Mouse (Mus musculus): Measurements from ENCODE around the gene Rhbdf2. TPM values are rescaled to one million over a fixed set of nuclear protein-coding genes. Genes with fewer than 3 reads are reported as not detected.
"Not testable (repeated sequence)": the region's sequence is repeated elsewhere in the genome, so short reads cannot be mapped to it uniquely, and the experiment has no call there.

Gene Rhbdf2
- 4.4 and 8.2 TPM in 2 replicates for polyA plus RNA-seq (2012; ENCODE audit: insufficient read depth, insufficient read length, missing spikeins)

DNA sequence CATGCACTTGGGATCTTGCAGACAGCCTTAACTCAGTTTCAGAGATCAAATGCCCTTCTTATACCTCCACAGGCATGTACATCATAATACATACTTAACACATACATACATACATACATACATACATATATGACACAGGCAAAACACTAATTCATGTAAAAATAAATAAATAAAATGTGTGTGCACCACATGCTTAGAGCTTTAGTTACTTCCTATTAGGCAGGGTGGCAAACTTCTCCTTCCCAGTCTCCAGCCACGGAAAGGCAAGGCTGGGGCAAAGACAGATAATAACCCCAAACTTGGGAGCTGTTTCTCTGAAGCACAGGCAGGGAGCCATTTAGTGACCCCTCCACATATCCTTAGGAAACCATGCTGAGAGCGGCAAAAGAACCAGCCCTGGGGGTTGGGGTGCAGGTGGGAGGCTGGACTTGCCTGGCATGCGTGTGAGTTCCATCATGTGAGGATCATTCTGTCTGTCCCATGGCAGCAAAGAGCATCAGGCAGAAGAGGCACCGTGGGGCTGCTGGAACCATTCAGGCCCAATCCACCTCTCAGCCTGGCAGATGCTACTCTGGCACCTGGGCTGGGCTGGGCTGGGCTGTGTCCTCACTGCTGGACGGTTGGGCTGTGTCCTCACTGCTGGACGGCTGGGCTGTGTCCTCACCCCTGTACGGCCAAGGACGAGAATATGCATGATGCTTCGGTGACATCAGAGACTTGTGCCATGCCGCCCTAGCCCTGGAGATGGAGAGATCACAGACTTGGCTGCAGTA lies at the start of gene Rhbdf2:
Rhbdf2 (minus strand) TSS at position 721 of the 773 bp plus-strand sequence.
- H3K4me3 ChIP-seq (ENCODE audit: insufficient read depth, low read depth, low read length), result no peak within 1 kb of the TSS
- H3K4me1 ChIP-seq (ENCODE audit: control insufficient read depth, insufficient read depth, insufficient read length, low read length), result peaks cover 19% of the 10 kb centered on the region
- H3K27ac ChIP-seq (replicated peaks; ENCODE audit: low read depth, low read length), result no peak within 1 kb of the TSS

DNA sequence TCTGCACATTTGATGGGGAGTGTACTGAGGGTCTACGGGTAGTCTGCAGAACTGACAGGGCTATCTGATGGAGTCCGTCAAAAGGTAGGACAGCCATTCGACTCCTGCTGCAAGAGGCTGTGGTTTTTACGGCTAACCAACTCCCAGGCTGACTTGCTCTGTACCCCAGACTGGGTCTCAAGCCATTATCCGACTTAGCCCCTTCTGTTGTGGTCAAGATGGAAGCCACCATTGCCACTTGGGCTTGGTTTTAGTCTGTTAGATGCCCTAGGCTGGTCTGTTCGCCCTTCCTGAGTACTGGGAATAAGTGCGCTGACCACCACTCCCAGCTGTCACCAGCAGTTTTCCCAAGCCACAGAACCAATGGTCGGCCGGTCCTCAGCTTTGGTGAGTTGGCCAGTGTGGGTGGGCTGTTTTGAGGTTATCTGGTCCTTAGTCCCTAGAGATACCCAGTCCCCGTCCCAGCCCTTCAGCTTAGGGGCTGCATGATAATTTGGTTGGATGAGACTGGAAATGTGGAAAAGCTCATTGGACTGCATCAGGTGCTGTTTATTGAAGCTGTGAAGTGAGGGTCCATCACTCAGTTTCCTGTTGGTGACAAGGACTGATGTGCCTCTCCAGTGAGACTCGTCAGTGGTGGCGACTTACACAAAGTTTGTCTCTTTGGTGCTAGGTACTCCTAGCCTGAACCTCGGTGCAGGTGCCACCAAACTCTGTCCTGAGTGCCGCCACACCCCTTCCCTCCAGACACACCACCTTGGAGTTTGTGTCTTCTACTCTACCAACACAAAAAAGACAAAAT lies 49.6 kb upstream of the Rhbdf2 start:
- Histone ChIP-seq H3K4me3 (ENCODE audit: insufficient read depth, low read depth, low read length) (no peak overlapping the region), H3K27ac (replicated peaks; ENCODE audit: low read depth, low read length) (no peak overlapping the region), H3K4me1 (ENCODE audit: control insufficient read depth, insufficient read depth, insufficient read length, low read length) (peaks cover 2% of the 10 kb centered on the region; the same call in 1 of the 2 replicates)

DNA sequence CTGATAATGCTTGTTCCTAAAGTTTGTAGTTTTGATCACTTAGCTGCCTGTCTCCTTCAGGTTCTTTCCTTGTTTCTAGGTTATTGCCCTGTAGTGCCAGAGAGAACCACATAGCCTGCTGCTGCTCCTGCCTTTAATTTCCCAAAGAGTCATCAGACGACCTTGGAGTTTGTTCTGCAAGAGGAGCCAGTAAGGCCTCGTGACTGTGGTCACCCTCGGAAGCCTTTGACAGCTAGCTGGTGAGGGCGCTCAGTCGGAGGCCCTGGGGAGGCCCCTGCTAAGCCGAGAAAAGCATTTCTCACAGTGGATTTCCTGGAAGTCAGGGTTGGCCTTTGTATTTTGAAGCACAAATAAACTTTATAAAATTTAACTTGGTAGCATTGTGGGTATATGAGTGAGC lies 48.6 kb upstream of the Rhbdf2 start:
- H3K27ac ChIP-seq (replicated peaks; ENCODE audit: low read depth, low read length); H3K4me3 ChIP-seq (ENCODE audit: insufficient read depth, low read depth, low read length); H3K4me1 ChIP-seq (ENCODE audit: control insufficient read depth, insufficient read depth, insufficient read length, low read length): not testable (repeated sequence)

DNA sequence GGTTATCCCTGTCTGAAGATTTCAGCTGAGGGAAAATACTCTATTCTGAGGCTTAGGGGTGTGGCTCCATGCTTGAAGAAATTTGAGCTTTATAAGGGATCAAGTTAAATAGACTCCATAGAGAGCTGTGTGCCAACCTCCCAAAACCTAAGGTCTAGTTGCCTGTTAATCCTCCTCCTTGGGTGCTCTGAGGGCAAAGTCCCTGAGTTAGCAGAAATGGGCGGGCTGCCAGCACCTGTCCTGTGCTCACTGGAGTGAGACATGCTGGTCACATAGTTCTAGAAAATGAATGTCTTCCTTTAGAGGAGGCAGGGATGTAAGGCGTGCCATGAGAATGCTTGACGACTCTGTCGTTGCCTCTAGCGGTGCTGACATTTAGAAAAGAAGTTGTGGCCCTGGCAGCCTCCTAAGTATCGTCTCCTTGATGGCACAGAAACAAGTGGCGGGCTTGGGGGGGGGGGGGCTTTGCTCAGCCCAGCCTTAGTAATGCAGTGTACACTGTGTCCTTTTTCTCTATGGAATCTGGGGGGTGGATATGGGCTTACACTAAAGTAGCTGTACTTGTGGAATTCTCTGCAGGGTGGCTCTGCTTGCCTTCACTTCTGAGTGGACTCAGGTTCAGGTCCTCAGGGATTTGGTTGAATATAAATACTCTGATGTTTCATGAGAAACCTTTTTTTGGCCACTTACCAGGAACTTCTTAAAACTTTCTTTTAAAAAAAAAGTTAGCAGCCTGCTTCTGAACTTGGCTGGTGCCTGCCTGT lies 48.0 kb upstream of the Rhbdf2 start:
- Histone ChIP-seq H3K27ac (replicated peaks; ENCODE audit: low read depth, low read length) (peak overlapping the region; percentile 19; the same call in 1 of the 2 replicates), H3K4me3 (ENCODE audit: insufficient read depth, low read depth, low read length) (no peak overlapping the region)

DNA sequence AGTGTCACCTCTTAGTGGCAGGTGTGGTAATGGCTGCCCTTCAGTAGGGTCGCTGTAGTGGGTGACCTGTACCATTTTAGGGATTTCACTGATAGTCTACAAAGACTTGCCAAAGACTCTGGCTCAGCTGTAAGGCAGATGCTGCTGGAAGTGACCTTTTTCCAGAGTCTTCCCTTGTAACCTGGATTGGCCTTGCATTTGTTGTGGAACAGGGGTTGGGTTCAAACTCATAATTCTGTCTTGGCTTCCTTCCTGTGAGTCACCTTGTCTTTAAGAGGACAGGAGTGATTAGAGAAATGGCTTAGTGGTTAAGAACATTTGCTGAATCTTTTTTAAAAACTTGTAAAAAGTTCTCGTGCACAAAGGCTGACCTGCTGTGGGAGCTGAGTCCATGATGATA lies 46.6 kb upstream of the Rhbdf2 start:
- H3K4me3 ChIP-seq (ENCODE audit: insufficient read depth, low read depth, low read length), result no peak overlapping the region
- no peak overlapping the region for H3K27ac ChIP-seq (replicated peaks; ENCODE audit: low read depth, low read length)

More for the DNA sequence above, 48.0 kb upstream of the Rhbdf2 start:
- H3K4me1 ChIP-seq (ENCODE audit: control insufficient read depth, insufficient read depth, insufficient read length, low read length), result no peaks in the 10 kb centered on the region; the same call in 1 of the 2 replicates

DNA sequence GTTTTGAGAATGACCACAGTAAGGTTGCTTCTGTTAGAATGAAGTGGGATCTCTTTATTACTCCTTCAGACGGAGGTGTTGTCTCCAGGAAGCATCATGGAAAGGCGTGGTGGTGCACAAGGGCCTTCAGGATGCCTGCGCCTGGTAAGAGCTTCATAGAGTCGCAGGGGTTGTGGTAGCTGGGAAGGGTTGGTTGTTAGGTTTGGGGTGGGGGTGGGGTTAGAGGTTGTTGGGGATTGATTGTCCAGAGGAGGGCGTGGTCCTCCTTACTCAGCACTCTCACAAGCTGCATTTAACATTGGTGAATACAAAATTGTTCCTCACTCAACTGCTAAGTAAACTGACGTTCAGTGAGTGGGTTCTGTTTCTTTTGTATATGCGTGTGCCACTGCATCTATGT lies 45.8 kb upstream of the Rhbdf2 start:
- Histone ChIP-seq H3K4me3 (ENCODE audit: insufficient read depth, low read depth, low read length) (peak overlapping the region; percentile 78), H3K4me1 (ENCODE audit: control insufficient read depth, insufficient read depth, insufficient read length, low read length) (no peaks in the 10 kb centered on the region; the same call in 1 of the 2 replicates), H3K27ac (replicated peaks; ENCODE audit: low read depth, low read length) (no peak overlapping the region)

More for the DNA sequence above, 46.6 kb upstream of the Rhbdf2 start:
- H3K4me1 ChIP-seq (ENCODE audit: control insufficient read depth, insufficient read depth, insufficient read length, low read length), result no peaks in the 10 kb centered on the region; the same call in 1 of the 2 replicates

DNA sequence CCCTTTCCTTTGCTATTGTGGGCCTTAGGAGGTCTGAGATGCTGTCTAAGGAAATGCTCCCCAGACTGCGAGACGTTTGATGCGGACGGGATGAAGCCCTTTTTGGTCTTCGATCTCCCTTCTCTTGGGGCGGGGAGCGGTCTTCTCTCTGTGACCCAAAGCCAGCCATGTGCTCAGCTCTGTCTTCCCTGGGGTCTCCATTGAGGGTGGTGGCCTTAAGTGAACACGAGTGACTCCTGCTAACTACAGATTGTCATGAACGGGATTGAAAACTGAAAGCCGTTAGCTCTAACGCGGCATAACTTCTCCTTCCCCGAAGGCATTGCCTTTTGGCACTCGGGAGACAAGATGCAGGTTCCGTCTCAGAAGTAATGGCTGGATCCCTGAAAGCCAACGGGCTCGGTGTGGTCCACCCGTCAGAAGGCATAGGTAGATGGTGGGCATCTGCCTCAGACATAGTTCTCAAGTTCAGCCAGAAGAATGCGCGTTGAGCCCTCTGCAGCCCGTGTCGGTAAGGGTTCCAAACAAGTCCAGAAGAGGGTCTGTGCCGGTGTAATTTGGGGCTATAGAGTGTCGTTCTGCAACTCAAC lies 45.1 kb upstream of the Rhbdf2 start:
- Histone ChIP-seq H3K4me3 (ENCODE audit: insufficient read depth, low read depth, low read length) (peak overlapping the region; percentile 78), H3K27ac (replicated peaks; ENCODE audit: low read depth, low read length) (peak overlapping the region; percentile 62), H3K4me1 (ENCODE audit: control insufficient read depth, insufficient read depth, insufficient read length, low read length) (no peaks in the 10 kb centered on the region; the same call in 1 of the 2 replicates)

DNA sequence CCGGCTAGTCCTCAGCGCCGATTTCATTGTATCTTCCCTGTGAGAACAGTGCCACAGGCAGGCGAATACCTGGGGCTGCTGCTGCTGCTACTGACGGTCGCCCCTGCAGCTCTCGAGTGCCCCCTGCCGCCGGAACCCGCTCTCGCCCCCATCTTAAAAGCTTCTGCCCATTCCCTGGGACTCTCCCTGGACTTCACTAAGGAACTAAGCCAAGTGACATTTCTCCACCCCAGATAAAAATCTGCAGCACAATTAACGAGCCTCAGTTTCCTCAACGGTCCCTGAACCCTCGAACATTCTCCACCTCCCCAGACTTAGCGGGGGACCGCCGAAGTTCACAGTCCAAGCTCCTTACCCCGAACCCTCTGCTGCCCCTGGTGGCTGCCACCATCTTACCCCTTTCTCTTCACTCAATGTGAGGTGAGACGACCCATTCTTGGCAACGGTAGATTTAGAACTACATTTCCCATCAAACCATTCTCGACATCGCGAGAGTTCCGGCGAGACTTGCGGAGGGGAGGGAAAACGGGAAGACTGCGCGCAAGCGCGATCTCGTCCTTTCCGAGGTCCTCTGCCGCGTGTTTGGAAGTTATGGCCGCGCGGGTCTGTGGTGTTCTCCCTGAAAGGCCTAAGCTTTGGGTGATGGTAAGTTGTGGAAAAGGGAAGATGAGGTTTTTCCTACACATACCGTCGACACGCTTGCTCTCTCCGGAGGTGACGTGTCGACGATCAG lies 44.5 kb upstream of the Rhbdf2 start:
- no peaks in the 10 kb centered on the region; the same call in 1 of the 2 replicates for H3K4me1 ChIP-seq (ENCODE audit: control insufficient read depth, insufficient read depth, insufficient read length, low read length)
- peak overlapping the region; percentile 62 for H3K27ac ChIP-seq (replicated peaks; ENCODE audit: low read depth, low read length)
- peak overlapping the region; percentile 78 for H3K4me3 ChIP-seq (ENCODE audit: insufficient read depth, low read depth, low read length)

DNA sequence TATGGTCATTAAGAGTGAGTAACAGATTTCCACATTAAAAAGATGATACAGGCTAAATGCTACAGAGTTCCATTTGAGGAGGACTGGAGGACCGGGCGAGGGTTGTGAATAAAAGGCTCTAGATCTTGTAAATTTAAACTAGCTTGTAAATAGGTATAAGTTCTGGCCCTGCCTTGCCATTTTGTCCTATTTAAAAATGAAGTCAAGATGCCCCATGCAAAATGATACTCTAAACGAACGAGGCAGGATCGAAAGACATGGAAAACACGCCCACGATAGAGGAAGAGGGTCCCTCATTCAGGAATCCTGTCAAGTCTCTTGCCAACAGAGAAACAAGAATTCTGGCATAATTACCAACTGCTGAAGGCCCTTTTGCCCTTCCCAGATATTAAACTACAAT lies 43.6 kb upstream of the Rhbdf2 start:
- Histone ChIP-seq H3K27ac (replicated peaks; ENCODE audit: low read depth, low read length) (no peak overlapping the region), H3K4me1 (ENCODE audit: control insufficient read depth, insufficient read depth, insufficient read length, low read length) (no peaks in the 10 kb centered on the region; the same call in 1 of the 2 replicates), H3K4me3 (ENCODE audit: insufficient read depth, low read depth, low read length) (no peak overlapping the region)

DNA sequence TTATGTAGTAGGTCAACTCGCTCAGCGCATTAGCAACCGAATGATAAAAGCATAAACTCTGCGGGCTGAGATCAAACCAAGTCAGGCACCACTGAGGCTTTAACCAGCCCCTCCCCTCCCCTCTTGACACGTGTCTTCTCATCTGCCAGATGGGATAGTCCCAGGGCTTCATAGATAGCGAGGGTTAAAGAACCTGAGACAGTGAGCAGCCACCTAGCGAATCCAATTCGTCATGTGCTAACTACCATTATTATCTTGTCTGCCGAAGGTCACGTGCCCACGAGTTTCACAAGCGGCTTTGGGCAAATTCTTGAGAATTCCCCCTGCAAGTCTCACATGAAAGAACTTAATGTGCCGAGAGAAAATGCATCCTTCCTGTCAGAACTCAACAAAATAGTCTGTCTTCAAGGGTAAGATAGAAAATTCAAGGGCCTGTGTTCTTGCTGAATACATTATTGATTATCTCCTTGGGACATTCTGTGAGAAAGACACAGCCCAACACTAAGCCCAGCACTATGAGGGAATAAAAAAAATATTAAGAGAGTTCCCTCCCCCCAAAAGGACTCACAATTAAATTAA lies 43.1 kb upstream of the Rhbdf2 start:
- H3K4me1 ChIP-seq (ENCODE audit: control insufficient read depth, insufficient read depth, insufficient read length, low read length), result no peaks in the 10 kb centered on the region; the same call in 1 of the 2 replicates

DNA sequence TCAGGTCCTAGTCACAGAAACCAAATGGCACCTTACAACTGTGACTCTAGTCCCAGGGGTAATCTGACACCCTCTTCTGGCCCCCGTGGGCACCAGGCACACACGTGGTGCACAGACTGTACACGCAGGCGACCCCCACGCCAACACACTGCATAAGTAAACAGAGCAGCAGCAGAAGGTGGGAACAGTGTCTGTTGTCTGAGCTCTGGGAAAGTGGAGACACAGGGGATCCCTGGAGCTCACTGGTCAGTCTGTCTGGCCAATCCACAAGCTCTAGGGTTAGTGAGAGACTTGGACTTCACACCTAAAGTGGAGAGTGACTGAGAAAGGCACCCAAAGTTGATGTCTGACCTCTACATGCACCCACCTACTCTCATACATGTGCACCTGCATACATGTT lies 42.5 kb upstream of the Rhbdf2 start:
- H3K27ac ChIP-seq (replicated peaks; ENCODE audit: low read depth, low read length), result no peak overlapping the region
- no peaks in the 10 kb centered on the region; the same call in 1 of the 2 replicates for H3K4me1 ChIP-seq (ENCODE audit: control insufficient read depth, insufficient read depth, insufficient read length, low read length)
- no peak overlapping the region for H3K4me3 ChIP-seq (ENCODE audit: insufficient read depth, low read depth, low read length)

More for the DNA sequence above, 43.1 kb upstream of the Rhbdf2 start:
- Histone ChIP-seq H3K4me3 (ENCODE audit: insufficient read depth, low read depth, low read length) (no peak overlapping the region), H3K27ac (replicated peaks; ENCODE audit: low read depth, low read length) (no peak overlapping the region)

DNA sequence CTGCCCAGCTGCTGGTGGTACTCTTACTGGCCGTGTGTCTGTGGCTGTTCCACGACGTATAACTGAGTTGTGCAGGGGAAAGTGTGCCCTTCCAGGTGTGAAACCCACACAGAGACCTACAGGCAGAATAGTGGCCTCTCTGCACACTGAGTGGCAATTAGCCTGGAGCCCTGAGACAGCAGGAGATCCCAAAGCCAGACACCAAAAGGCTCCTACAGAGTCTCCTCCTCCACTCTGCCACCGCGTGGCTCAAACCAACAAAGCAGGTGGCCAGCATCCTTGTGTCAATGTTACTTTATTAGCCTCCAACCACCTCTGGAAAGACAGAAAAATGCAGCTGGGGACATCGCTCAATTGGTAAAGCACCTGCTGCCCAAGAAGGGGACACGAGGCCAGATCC lies 42.0 kb upstream of the Rhbdf2 start:
- Histone ChIP-seq H3K4me1 (ENCODE audit: control insufficient read depth, insufficient read depth, insufficient read length, low read length) (no peaks in the 10 kb centered on the region; the same call in 1 of the 2 replicates), H3K27ac (replicated peaks; ENCODE audit: low read depth, low read length) (no peak overlapping the region), H3K4me3 (ENCODE audit: insufficient read depth, low read depth, low read length) (no peak overlapping the region)

DNA sequence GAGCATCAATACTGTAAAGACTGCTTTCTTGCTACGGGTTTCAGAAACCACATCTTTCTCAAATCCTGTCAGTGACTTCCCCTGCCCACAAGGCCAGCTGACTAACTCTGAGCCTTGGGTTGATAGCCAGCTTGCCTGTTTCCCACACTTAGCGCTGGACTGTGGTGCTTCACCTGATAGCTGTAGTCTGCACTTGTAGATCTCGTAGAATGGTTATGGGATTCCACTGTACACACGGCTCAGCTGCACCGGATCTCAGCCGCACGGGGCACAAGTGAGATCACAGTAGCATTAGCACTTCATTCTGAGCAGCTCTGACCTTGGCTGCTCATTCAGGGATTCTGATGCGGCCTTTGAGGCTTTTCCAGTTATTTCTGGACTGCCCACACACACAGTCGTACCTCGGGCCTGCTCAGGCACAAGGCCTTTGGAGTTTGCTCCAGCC lies 41.6 kb upstream of the Rhbdf2 start:
- no peaks in the 10 kb centered on the region; the same call in 1 of the 2 replicates for H3K4me1 ChIP-seq (ENCODE audit: control insufficient read depth, insufficient read depth, insufficient read length, low read length)
- H3K27ac ChIP-seq (replicated peaks; ENCODE audit: low read depth, low read length), result no peak overlapping the region
- H3K4me3 ChIP-seq (ENCODE audit: insufficient read depth, low read depth, low read length), result no peak overlapping the region

All from brown adipose tissue, adult 24 weeks (tissue).